Mouse (Mus musculus) R1 (cell line): Measurements from ENCODE around the gene Focad.

Experiments used
- DNase-seq: peaks from one replicate; pipeline ENCODE4 v3.0.0-alpha.2; 2018; ENCODE audit warnings: low read depth, low spot score

The Focad gene

DNA sequence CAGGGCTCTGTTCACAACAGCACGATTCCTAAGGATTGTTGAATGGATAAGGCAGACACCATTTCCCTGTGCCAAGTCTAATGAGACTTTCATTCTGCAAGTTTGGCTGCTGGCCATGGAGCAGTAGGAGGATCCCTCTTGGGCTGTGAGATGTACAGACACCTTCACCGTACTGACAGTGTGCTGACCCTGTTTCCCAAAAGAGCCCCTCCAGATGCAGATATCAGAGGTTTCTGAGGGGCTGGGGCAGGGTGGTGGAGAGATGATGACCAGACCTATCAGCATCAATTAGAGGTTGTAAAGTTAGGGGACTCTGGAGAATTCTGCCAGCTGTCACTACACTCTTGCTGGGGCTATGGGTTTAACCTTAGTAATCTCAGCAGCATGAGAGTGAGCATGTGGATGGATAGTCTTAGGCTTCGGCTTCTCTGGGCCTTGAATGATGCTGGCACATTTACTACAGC is 115.0 kb downstream of the Focad start:
- no peak for DNase-seq

- no peak for DNase-seq
Measured at GRCm38 (mm10) chr4:88210602-88211001, 116.2 kb downstream of the Focad start.

GRCm38 (mm10) chr4:88211200-88211885 is 116.9 kb downstream of the Focad start:
- no peak for DNase-seq

- DNase-seq, result no peak
Measured at GRCm38 (mm10) chr4:88213895-88214294, 119.5 kb downstream of the Focad start.

- no peak for DNase-seq
Measured at GRCm38 (mm10) chr4:88218286-88218685, 123.9 kb downstream of the Focad start.

GRCm38 (mm10) chr4:88218797-88219196 is 124.4 kb downstream of the Focad start:
- no peak for DNase-seq

- DNase-seq, result no peak
Measured at GRCm38 (mm10) chr4:88231375-88231774, 136.9 kb downstream of the Focad start.

GRCm38 (mm10) chr4:88235941-88236340 is 141.5 kb downstream of the Focad start:
- no peak for DNase-seq

- no peak for DNase-seq
Measured at GRCm38 (mm10) chr4:88236926-88237756, 142.7 kb downstream of the Focad start.

DNA sequence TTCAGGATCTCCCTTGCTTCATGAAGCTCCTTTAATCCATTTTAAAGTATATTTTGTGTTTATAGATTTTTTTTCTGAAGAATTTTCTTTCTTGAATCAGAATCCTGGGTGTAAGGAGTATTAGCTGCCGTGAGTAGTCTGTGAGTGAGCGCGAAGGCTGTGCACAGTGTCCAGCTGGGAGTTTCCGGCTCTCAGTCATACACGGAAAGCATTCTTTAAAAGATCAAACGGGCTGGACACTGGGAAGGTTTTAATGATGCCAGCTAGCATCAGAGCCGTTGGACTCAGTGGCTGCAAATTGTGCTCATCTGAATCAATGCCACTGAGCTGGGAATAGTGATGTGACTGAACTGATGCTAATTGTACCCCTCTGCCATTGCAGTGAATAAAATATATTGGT is 143.9 kb downstream of the Focad start:
- DNase-seq, result no peak

- DNase-seq, result no peak
Measured at GRCm38 (mm10) chr4:88243834-88244233, 149.4 kb downstream of the Focad start.

GRCm38 (mm10) chr4:88245494-88245893 is 151.1 kb downstream of the Focad start:
- no peak for DNase-seq

- no peak for DNase-seq
Measured at GRCm38 (mm10) chr4:88261349-88261748, 166.9 kb downstream of the Focad start.

DNA sequence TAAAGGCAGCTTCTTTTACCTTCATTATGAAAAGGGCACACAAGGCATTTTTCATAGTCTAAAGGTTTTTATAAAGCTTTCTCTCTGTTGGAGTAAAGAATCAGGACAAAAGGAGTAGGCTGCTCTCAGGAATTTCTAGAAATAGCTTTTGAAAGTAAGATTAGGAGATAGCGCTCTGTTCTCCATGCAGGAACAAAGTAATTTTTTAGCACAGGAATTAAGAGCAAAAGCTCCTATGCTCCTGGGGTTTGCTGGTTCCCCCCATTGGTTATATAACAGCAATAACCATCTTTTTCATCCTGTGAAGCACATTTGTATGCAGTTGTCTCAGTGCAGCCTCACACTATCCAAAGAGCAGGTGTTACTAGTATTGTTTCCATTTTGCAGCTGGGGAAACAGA is 170.1 kb downstream of the Focad start:
- DNase-seq, result no peak

DNA sequence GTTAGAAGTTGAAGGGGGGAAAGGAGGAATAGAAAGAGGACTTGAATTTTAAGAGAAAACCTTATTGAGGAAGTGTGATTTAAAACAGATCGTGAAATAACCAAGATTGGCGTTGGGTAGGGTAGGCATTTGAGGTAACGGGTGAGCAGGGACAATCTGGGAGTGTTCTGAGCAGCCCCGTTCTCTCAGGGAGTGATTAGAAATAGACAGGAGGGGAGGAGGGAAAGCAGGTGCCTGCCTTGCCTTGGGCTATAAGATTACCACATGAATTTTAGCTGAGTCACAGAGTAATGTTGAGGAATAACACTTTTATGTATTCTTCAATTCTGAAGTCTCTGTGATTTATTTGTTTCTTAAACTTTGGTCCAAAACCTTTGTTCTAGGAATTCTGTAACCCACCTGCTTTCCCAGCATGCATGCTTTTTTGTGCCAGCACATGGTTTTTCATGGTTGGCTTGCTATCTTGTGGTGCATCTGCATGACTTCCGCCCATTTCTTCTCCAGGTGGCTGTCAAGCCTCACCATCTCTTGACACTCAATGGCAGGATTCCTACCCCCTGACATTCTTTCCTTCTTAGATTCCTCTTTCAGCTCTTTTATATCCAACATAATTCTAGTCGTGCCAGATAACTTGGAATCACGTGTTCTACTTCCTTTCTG is 176.1 kb downstream of the Focad start:
- no peak for DNase-seq

GRCm38 (mm10) chr4:88275571-88276041 is 181.2 kb downstream of the Focad start:
- DNase-seq, result no peak

GRCm38 (mm10) chr4:88276058-88276734 is 181.8 kb downstream of the Focad start:
- DNase-seq, result no peak

DNA sequence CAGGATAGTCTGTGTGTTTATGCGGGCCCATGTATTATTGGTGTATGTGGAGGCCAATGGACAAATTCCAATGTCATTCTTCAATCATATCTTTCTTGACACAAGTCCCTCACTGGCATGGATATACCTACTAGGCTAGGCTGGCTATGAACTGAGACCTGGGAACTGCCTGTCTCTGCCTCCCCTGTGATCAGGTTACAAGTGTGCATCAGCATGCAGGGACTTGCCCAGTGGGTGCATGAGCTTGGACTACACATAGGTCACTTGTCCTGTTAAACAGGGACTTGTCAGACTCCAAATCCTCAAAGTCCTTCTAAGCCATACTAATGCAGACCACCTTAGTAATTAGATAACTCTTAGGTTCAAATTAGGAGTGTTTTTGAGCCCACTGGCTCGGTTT is 184.1 kb downstream of the Focad start:
- DNase-seq, result no peak

GRCm38 (mm10) chr4:88280536-88280935 is 186.1 kb downstream of the Focad start:
- peak; percentile 51 for DNase-seq

DNA sequence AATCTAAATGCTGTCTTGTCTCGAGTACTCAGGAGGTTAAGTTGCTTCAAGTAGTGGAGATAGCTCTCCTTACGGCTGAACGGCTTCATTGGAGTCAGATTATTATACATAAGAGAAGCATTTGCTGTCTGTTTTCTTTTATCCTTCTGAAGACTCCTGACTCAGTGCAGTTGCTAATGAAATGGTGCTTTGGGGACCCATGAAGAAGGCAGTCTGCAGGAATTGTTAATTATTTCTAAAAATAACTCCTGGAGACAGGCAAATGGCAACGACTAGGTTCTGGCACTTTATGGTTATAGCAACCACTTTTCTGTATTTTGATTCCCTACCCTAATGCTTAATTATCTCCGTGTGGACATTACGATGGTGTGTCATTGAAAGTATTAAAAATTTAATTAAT is 201.1 kb downstream of the Focad start:
- no peak for DNase-seq

GRCm38 (mm10) chr4:88299551-88299950 is 205.1 kb downstream of the Focad start:
- no peak for DNase-seq
